Mouse (Mus musculus): Measurements from ENCODE around the gene Gm17079.
"Not testable (repeated sequence)": the region's sequence is repeated elsewhere in the genome, so short reads cannot be mapped to it uniquely, and the experiment has no call there.

Gene Gm17079

DNA sequence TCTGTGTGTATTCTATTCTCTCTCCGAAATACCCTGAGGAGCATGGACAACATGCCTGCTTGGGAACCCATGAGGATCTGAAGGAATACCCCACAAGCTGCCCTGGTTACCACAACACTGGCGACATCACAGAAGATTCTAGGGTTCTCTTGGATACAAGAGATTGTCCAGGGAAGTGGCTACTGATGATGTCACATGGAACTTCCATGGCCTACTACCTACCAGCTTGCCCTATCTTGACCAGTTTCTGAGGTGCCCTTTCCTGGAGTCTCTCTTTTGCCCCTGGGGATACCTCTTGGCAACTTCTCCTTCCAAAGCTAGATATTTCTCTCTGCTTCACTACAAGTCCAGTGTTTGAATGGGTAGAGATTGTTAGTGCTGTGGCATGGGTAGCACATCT lies at the start of gene Gm17079:
Gene Gm17079, minus strand, starts transcription at position 101 of the 400 bp plus-strand sequence.
- not testable (repeated sequence) for DNase-seq (ENCODE audit: low read depth, low spot score)

- DNase-seq (ENCODE audit: low read depth, low spot score), result no peak
These were observed 45.3 kb upstream of the Gm17079 start for GRCm38 (mm10) chr14:51740347-51741170.

GRCm38 (mm10) chr14:51739150-51739993 lies 44.1 kb upstream of the Gm17079 start:
- no peak for DNase-seq (ENCODE audit: low read depth, low spot score)

DNA sequence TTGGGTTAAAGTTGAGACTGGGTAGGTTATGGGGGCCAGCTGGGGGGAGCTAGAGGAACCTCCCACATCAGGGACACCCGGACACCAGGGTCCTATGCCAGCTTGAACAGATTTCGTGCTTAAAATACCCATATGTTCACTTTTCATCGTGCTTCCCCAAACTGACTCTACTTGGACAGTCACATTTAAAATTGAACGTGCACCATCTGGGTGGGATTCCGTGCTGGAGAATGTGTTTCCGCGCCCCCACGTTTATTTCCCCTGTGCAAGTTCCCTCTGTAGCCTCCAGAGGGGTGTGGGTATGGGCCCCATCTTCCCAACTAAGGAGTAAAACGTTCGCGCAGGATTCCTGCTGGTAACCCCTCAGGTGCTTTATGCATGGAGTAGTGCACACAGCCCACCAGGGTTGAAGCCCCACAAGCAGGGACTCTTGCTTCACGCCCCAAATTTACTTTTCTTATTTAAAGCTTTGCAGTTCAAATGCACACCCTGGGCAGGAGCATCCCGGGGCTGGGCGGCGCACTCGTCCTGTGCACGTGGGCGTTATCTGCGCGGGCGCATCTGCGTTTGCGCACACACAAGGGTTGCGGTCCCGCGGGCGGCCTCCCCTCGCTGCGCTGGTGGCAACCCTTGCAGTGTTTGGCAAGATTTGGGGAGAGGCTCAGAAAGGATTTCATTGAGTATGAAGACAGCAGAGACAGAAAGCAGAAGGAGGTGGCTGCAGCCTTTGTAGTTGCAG lies 43.3 kb upstream of the Gm17079 start:
- no peak for DNase-seq (ENCODE audit: low read depth, low spot score)

GRCm38 (mm10) chr14:51737967-51738366 lies 42.7 kb upstream of the Gm17079 start:
- DNase-seq (ENCODE audit: low read depth, low spot score), result no peak

DNA sequence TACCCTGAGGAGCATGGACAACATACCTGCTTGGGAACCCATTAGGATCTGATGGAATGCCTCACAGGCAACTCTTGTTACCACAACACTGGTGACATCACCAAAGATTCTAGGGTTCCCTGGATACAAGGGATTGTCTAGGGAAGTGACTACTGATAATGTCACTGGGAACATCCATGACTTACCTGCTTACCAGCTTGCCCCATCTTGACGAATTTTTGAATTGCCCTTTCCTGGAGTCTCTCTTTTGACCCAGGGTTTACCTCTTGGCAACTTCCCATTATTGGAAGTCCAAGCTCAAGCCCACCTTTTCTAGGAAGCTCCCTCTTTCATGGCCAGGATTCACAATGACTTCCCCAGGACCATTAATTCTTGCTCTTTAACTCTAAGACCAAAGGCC lies 21.8 kb upstream of the Gm17079 start, which contains the start of gene Gm5800:
Gene Gm5800, minus strand, starts transcription at position 101 of the 400 bp plus-strand sequence.
- no peak for DNase-seq (ENCODE audit: low read depth, low spot score)

- DNase-seq (ENCODE audit: low read depth, low spot score), result no peak
These were observed 18.0 kb downstream of the Gm17079 start for GRCm38 (mm10) chr14:51677269-51677668.

Measured in skeletal muscle tissue, adult 2 months (tissue).